Mouse (Mus musculus): Measurements from ENCODE around the gene Slc12a1.

GRCm38 (mm10) chr2:125233537-125233936 lies 81.2 kb downstream of the Slc12a1 start:
- TF ChIP-seq CTCF (IDR thresholded peaks at IDR 0.05; ENCODE audit: low read depth, low read length) (no peak), GATA1 (IDR thresholded peaks at IDR 0.05; ENCODE audit: borderline replicate concordance, low read length) (no peak), TAL1 (conservative IDR thresholded peaks at IDR 0.05; ENCODE audit: low read depth, low read length) (no peak), POLR2AphosphoS5 (IDR thresholded peaks at IDR 0.05; ENCODE audit: insufficient replicate concordance, low read depth, low read length) (no peak), GATA2 (IDR thresholded peaks at IDR 0.05; ENCODE audit: borderline replicate concordance, low read depth, low read length) (no peak)

Measured in G1E (cell line).